Mouse (Mus musculus) kidney, postnatal 0 days (tissue): Measurements from ENCODE around the gene AI661453. TPM values are rescaled to one million over a fixed set of nuclear protein-coding genes. Genes with fewer than 3 reads are reported as not detected.
A peak's percentile ranks its signal among the peaks of the same experiment; 100 is the strongest.

Source experiments
- ATAC-seq: fragments of 200-750 bp; cut with Nextera tagmentation; replicated peaks from 2 replicates; pipeline ENCODE4 v1.8.0; 2017; ENCODE audit warnings: low read depth, moderate number of reproducible peaks, moderate TSS enrichment, moderate library complexity; ENCODE audit not compliant: low FRiP score
- DNase-seq: peaks from one replicate; pipeline ENCODE4 v3.0.0-alpha.2; 2016; ENCODE audit warnings: low spot score
- H3K27ac ChIP-seq: fragments of 300-500 bp; sonication (generic); 2 replicates; pipeline ENCODE4 v1.5.1; 2014; ENCODE audit warnings: mild to moderate bottlenecking
- H3K27me3 ChIP-seq: fragments of 300-500 bp; sonication (generic); 2 replicates; pipeline ENCODE4 v1.6.1; 2014; ENCODE audit warnings: low read length, mixed read lengths; ENCODE audit not compliant: insufficient read depth
- H3K36me3 ChIP-seq: fragments of 300-500 bp; sonication (generic); 2 replicates; pipeline ENCODE4 v1.6.1; 2014; ENCODE audit warnings: low read length, mixed read lengths; ENCODE audit not compliant: insufficient read depth
- H3K4me1 ChIP-seq: fragments of 300-500 bp; sonication (generic); replicated peaks from 2 replicates; pipeline ENCODE4 v1.6.1; 2014; ENCODE audit warnings: antibody characterized with exemption, low read length, mixed read lengths; ENCODE audit not compliant: insufficient read depth
- H3K4me2 ChIP-seq: fragments of 300-500 bp; sonication (generic); 2 replicates; pipeline ENCODE4 v1.6.1; 2014; ENCODE audit warnings: mild to moderate bottlenecking, low read length, moderate library complexity, mixed read lengths
- H3K4me3 ChIP-seq: fragments of 300-500 bp; sonication (generic); replicated peaks from 2 replicates; pipeline ENCODE4 v1.5.1; 2014; ENCODE audit warnings: low read depth, low read length
- H3K9ac ChIP-seq: fragments of 300-500 bp; sonication (generic); 2 replicates; pipeline ENCODE4 v1.6.1; 2014; ENCODE audit warnings: low read depth, low read length
- H3K9me3 ChIP-seq: fragments of 300-500 bp; sonication (generic); replicated peaks from 2 replicates; pipeline ENCODE4 v1.6.1; 2016; ENCODE audit warnings: low read length, inconsistent platforms, mixed read lengths
- CTCF ChIP-seq: IDR thresholded peaks from 2 replicates; pipeline ENCODE4 v1.5.1; 2016; ENCODE audit warnings: antibody characterized with exemption, low read depth, mild to moderate bottlenecking, moderate library complexity
- WGBS: fragments of 180-500 bp; shearing (Covaris S2); extraction: QIAGEN DNeasy Blood & Tissue Kit; methylation state at CpG from one replicate; pipeline ENCODE4 v1.1.7; 2014; 5-methylcytosine and 5-hydroxymethylcytosine counted together
- polyA plus RNA-seq: library from polyadenylated mRNA; unstranded; fragments of >200 nt; fragmentation: Nextera tagmentation; extraction: Ambion mirVana; gene quantifications from 2 replicates; pipeline ENCODE4 v1.2.1, GENCODE M21; 2015

The AI661453 gene
- polyA plus RNA-seq, 1 experiment from 2014 or later = 2.4 TPM

- Histone ChIP-seq H3K4me1 (peaks cover 29% of the 10 kb centered on the region), H3K4me3 (peak overlapping the region; percentile 13; the same call in 1 of the 2 replicates), H3K9me3 (no peaks in the 10 kb centered on the region), H3K27me3 (no peaks in the 10 kb centered on the region), H3K27ac (peak overlapping the region; percentile 94), H3K9ac (peak overlapping the region; percentile 46; the same call in 1 of the 2 replicates), H3K4me2 (peak overlapping the region; percentile 55), H3K36me3 (no peaks in the 10 kb centered on the region)
- WGBS = 6% methylated on average over 12 of the region's 12 CpGs
- ATAC-seq = peak; percentile 48
- peak; percentile 96 for DNase-seq
- TF ChIP-seq CTCF = peak; percentile 28
These were observed 71.7 kb downstream of the AI661453 start for GRCm38 (mm10) chr17:47508012-47508608.

- DNase-seq (peak; percentile 35), ATAC-seq (no peak)
- Histone ChIP-seq H3K36me3 (no peaks in the 10 kb centered on the region), H3K27me3 (no peaks in the 10 kb centered on the region), H3K4me3 (no peak overlapping the region), H3K4me1 (peaks cover 27% of the 10 kb centered on the region), H3K27ac (peak overlapping the region; percentile 94), H3K4me2 (no peak overlapping the region), H3K9me3 (no peaks in the 10 kb centered on the region), H3K9ac (no peak overlapping the region)
- no peak for TF ChIP-seq CTCF
- WGBS = 55% methylated on average over 9 of the region's 9 CpGs
These were observed 72.8 kb downstream of the AI661453 start for GRCm38 (mm10) chr17:47509031-47509705.

- Histone ChIP-seq H3K27me3 (no peaks in the 10 kb centered on the region), H3K9ac (0 out of 2 replicates have a peak overlapping the region, but pooled peaks have one; percentile 9), H3K4me2 (peak overlapping the region; percentile 41; the same call in 1 of the 2 replicates), H3K4me1 (peaks cover 14% of the 10 kb centered on the region; the same call in 1 of the 2 replicates), H3K27ac (peak overlapping the region; percentile 87), H3K36me3 (no peaks in the 10 kb centered on the region), H3K4me3 (no peak overlapping the region), H3K9me3 (no peaks in the 10 kb centered on the region)
- DNase-seq (peak; percentile 99), ATAC-seq (peak; percentile 92)
- WGBS = 5% methylated on average over 25 of the region's 25 CpGs
- TF ChIP-seq CTCF = peak; percentile 99
These were observed 75.0 kb downstream of the AI661453 start for GRCm38 (mm10) chr17:47511111-47512020.

GRCm38 (mm10) chr17:47512956-47513775, 76.8 kb downstream of the AI661453 start:
- no peaks in the 10 kb centered on the region for H3K27me3 ChIP-seq
- H3K36me3 ChIP-seq = no peaks in the 10 kb centered on the region
- DNase-seq (peak; percentile 68), ATAC-seq (no peak)
- no peak for TF ChIP-seq CTCF
- WGBS = 45% methylated on average over 10 of the region's 10 CpGs
- no peak overlapping the region for H3K4me2 ChIP-seq
- peak overlapping the region; percentile 0; the same call in 1 of the 2 replicates for H3K9ac ChIP-seq
- H3K27ac ChIP-seq = peak overlapping the region; percentile 66
- H3K4me3 ChIP-seq = no peak overlapping the region
- H3K9me3 ChIP-seq = no peaks in the 10 kb centered on the region
- peaks cover 10% of the 10 kb centered on the region; the same call in 1 of the 2 replicates for H3K4me1 ChIP-seq

GRCm38 (mm10) chr17:47515180-47515844, 78.9 kb downstream of the AI661453 start:
- DNase-seq (no peak), ATAC-seq (no peak)
- Histone ChIP-seq H3K4me3 (no peak overlapping the region), H3K36me3 (no peaks in the 10 kb centered on the region), H3K27ac (no peak overlapping the region), H3K9me3 (no peaks in the 10 kb centered on the region), H3K9ac (no peak overlapping the region), H3K27me3 (no peaks in the 10 kb centered on the region), H3K4me1 (peaks cover 10% of the 10 kb centered on the region; the same call in 1 of the 2 replicates), H3K4me2 (no peak overlapping the region)
- WGBS = 71% methylated on average over 7 of the region's 7 CpGs
- TF ChIP-seq CTCF = no peak
